Mouse (Mus musculus): ENCODE data around the gene Cttnbp2. TPM values are rescaled to one million over a fixed set of nuclear protein-coding genes. Genes with fewer than 3 reads are reported as not detected.

Cttnbp2 gene
- polyA plus RNA-seq, 1 experiment from 2014 or later = 22.3 TPM

DNA sequence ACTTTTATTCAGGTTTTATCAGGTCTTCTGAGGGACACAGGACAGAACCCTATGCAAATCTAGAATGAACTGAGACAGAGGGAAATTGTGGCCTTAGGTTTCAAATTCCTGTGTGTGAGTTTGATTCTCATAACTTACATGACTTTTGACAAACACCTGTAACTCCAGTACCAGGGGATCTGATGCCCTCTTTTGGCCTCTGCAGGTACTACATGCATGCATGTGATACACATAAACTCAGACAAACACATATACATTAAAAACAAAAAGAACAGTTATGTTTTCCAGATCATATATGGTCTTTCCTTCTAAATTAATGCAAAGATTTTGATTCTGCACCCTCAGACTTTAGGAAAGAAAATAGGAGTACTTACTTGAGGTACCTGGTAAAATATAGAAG lies 153.7 kb downstream of the Cttnbp2 start:
- Histone ChIP-seq H3K27ac (no peak overlapping the region), H3K36me3 (no peaks in the 10 kb centered on the region), H3K4me3 (no peak overlapping the region), H3K4me1 (no peaks in the 10 kb centered on the region), H3K4me2 (no peak overlapping the region), H3K9me3 (no peaks in the 10 kb centered on the region), H3K9ac (no peak overlapping the region), H3K27me3 (no peaks in the 10 kb centered on the region)
- no peak for ATAC-seq (ENCODE audit: insufficient number of reproducible peaks, insufficient read depth, low FRiP score, low TSS enrichment, low read depth)

DNA sequence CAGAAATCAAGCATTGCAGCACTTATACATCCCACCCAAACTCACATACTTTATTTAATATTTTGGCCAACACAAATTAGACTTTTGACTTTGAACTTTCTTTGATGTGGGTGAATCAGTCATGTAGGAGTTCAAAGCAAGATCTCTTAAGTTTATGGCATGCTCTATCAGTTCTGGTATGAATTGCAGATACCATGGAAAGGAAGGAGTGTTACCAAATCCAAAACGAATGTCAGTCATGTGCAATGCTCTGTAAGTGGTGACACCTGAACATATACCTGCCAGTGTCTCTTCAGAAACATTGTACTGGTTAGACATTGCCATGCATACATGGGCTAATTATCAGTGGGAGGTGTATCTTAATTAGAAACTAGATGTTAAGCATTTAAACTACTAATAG lies 154.5 kb downstream of the Cttnbp2 start:
- WGBS = 75% methylated on average over 1 of the region's 1 CpGs
- no peak overlapping the region for H3K4me2 ChIP-seq
- no peak for ATAC-seq (ENCODE audit: insufficient number of reproducible peaks, insufficient read depth, low FRiP score, low TSS enrichment, low read depth)
- H3K27me3 ChIP-seq = no peaks in the 10 kb centered on the region
- no peak overlapping the region for H3K4me3 ChIP-seq
- no peak overlapping the region for H3K9ac ChIP-seq
- no peaks in the 10 kb centered on the region for H3K9me3 ChIP-seq
- no peaks in the 10 kb centered on the region for H3K4me1 ChIP-seq
- H3K27ac ChIP-seq = no peak overlapping the region
- H3K36me3 ChIP-seq = no peaks in the 10 kb centered on the region

GRCm38 (mm10) chr6:18349153-18349858 lies 165.3 kb downstream of the Cttnbp2 start:
- no peak overlapping the region for H3K9ac ChIP-seq
- 59% methylated on average over 3 of the region's 3 CpGs for WGBS
- ATAC-seq (ENCODE audit: insufficient number of reproducible peaks, insufficient read depth, low FRiP score, low TSS enrichment, low read depth) = no peak
- no peaks in the 10 kb centered on the region for H3K9me3 ChIP-seq
- no peak overlapping the region for H3K4me2 ChIP-seq
- H3K27me3 ChIP-seq = no peaks in the 10 kb centered on the region
- no peaks in the 10 kb centered on the region for H3K4me1 ChIP-seq
- H3K36me3 ChIP-seq = no peaks in the 10 kb centered on the region
- no peak overlapping the region for H3K4me3 ChIP-seq
- no peak overlapping the region for H3K27ac ChIP-seq

GRCm38 (mm10) chr6:18344272-18344671 lies 170.4 kb downstream of the Cttnbp2 start:
- 77% methylated on average over 2 of the region's 2 CpGs for WGBS

GRCm38 (mm10) chr6:18338307-18338706 lies 176.3 kb downstream of the Cttnbp2 start:
- Histone ChIP-seq H3K9ac (no peak overlapping the region), H3K4me2 (no peak overlapping the region), H3K9me3 (no peaks in the 10 kb centered on the region), H3K4me1 (no peaks in the 10 kb centered on the region), H3K36me3 (no peaks in the 10 kb centered on the region), H3K27ac (no peak overlapping the region), H3K4me3 (no peak overlapping the region), H3K27me3 (no peaks in the 10 kb centered on the region)
- no peak for ATAC-seq (ENCODE audit: insufficient number of reproducible peaks, insufficient read depth, low FRiP score, low TSS enrichment, low read depth)

More at GRCm38 (mm10) chr6:18344272-18344671, 170.4 kb downstream of the Cttnbp2 start:
- H3K4me1 ChIP-seq = no peaks in the 10 kb centered on the region
- H3K27me3 ChIP-seq = no peaks in the 10 kb centered on the region
- H3K4me2 ChIP-seq = no peak overlapping the region
- no peak overlapping the region for H3K9ac ChIP-seq
- ATAC-seq (ENCODE audit: insufficient number of reproducible peaks, insufficient read depth, low FRiP score, low TSS enrichment, low read depth) = no peak
- no peaks in the 10 kb centered on the region for H3K36me3 ChIP-seq
- no peak overlapping the region for H3K4me3 ChIP-seq
- no peaks in the 10 kb centered on the region for H3K9me3 ChIP-seq
- no peak overlapping the region for H3K27ac ChIP-seq

DNA sequence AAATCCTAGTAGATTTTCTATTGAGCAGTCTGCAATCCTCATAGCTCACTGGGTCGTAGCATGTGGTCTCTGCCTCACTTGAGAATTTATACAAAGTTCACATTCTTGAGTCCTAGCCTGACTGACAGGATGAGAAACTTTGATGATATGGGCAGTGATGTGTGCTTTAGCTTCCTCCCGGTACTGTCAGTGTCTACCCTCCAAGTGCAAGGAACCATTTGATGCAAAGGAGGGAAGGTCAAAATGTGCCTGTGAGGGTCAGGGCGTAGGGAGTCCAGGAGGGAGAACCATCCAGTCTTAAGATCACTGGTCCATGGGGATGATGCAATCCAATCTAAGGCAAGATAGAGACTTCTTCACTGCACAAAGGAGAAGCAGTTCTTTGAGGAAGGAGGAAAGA lies 179.2 kb downstream of the Cttnbp2 start:
- ATAC-seq (ENCODE audit: insufficient number of reproducible peaks, insufficient read depth, low FRiP score, low TSS enrichment, low read depth) = no peak
- H3K9me3 ChIP-seq = no peaks in the 10 kb centered on the region
- H3K4me3 ChIP-seq = no peak overlapping the region
- no peaks in the 10 kb centered on the region for H3K27me3 ChIP-seq
- whole genome bisulfite sequencing = 75% methylated on average over 3 of the region's 3 CpGs
- no peak overlapping the region for H3K27ac ChIP-seq
- H3K4me1 ChIP-seq = no peaks in the 10 kb centered on the region
- no peak overlapping the region for H3K9ac ChIP-seq
- H3K4me2 ChIP-seq = no peak overlapping the region
- no peaks in the 10 kb centered on the region for H3K36me3 ChIP-seq

DNA sequence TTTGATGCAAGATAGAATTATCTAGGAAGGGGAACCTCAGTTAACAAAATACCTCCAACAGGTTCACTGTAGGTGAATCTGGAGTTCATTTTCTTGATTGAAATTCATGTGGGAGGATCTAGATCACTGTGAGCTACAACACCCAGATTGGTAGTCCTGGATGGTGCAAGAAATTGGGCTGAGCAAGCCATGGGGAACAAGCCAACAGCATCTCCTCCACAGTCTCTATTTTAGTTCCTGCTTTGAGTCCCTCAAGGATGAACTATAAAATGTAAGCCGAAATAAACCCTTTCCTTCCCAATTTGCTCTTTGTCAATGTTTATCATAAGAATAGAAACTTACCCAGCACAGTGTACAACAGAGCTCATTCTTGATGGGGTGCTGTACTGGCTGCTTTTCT lies 191.7 kb downstream of the Cttnbp2 start:
- Histone ChIP-seq H3K36me3 (no peaks in the 10 kb centered on the region), H3K4me3 (no peak overlapping the region), H3K9me3 (no peaks in the 10 kb centered on the region), H3K4me1 (no peaks in the 10 kb centered on the region), H3K4me2 (no peak overlapping the region), H3K27ac (no peak overlapping the region), H3K9ac (no peak overlapping the region), H3K27me3 (no peaks in the 10 kb centered on the region)
- 90% methylated on average over 1 of the region's 1 CpGs for WGBS
- no peak for ATAC-seq (ENCODE audit: insufficient number of reproducible peaks, insufficient read depth, low FRiP score, low TSS enrichment, low read depth)

Small RNA genes within 50 kb of the gene (microRNA-seq; reads per million reads assigned to microRNA genes)
- gene Gm26233 = not detected

Measured in embryonic facial prominence, embryonic 13.5 days (tissue).